Mouse (Mus musculus) liver, embryonic 11.5 days (tissue): ENCODE measurements around the gene Tex33. TPM values are rescaled to one million over a fixed set of nuclear protein-coding genes. Genes with fewer than 3 reads are reported as not detected.
A peak's percentile ranks its signal among the peaks of the same experiment; 100 is the strongest.

Experiments
- ATAC-seq: fragments of 200-750 bp; cut with Nextera tagmentation; replicated peaks from 2 replicates; pipeline ENCODE4 v1.8.0; 2017; ENCODE audit warnings: moderate number of reproducible peaks, mild to moderate bottlenecking, moderate TSS enrichment, moderate library complexity; ENCODE audit not compliant: low FRiP score
- DNase-seq: peaks from one replicate; pipeline ENCODE4 v3.0.0-alpha.2; 2017; ENCODE audit warnings: low spot score
- H3K27ac ChIP-seq: fragments of 300-500 bp; sonication (generic); 2 replicates; pipeline ENCODE4 v1.5.1; 2014; ENCODE audit warnings: mild to moderate bottlenecking, low read depth, low read length, control low read depth
- H3K27me3 ChIP-seq: fragments of 300-500 bp; sonication (generic); replicated peaks from 2 replicates; pipeline ENCODE4 v1.6.1; 2014; ENCODE audit warnings: low read length, mixed read lengths; ENCODE audit not compliant: control insufficient read depth, insufficient read depth
- H3K36me3 ChIP-seq: fragments of 300-500 bp; sonication (generic); 2 replicates; pipeline ENCODE4 v1.6.1; 2014; ENCODE audit warnings: mild to moderate bottlenecking, low read length, moderate library complexity, mixed read lengths; ENCODE audit not compliant: control insufficient read depth, insufficient read depth
- H3K4me1 ChIP-seq: fragments of 300-500 bp; sonication (generic); replicated peaks from 2 replicates; pipeline ENCODE4 v1.6.1; 2014; ENCODE audit warnings: low read length, mixed read lengths; ENCODE audit not compliant: control insufficient read depth, insufficient read depth
- H3K4me2 ChIP-seq: fragments of 300-500 bp; sonication (generic); 2 replicates; pipeline ENCODE4 v1.6.1; 2014; ENCODE audit warnings: mild to moderate bottlenecking, control low read depth, moderate library complexity
- H3K4me3 ChIP-seq: fragments of 300-500 bp; sonication (generic); 2 replicates; pipeline ENCODE4 v1.5.1; 2014; ENCODE audit warnings: low read depth, low read length, control low read depth
- H3K9ac ChIP-seq: fragments of 300-500 bp; sonication (generic); 2 replicates; pipeline ENCODE4 v1.6.1; 2014; ENCODE audit warnings: low read depth, low read length, control low read depth
- H3K9me3 ChIP-seq: fragments of 300-500 bp; sonication (generic); 2 replicates; pipeline ENCODE4 v1.6.1; 2016; ENCODE audit warnings: low read length, inconsistent platforms, mixed read lengths; ENCODE audit not compliant: control insufficient read depth
- WGBS: fragments of 180-500 bp; shearing (Covaris S2); extraction: QIAGEN DNeasy Blood & Tissue Kit; methylation state at CpG from one replicate; pipeline ENCODE4 v1.1.7; 2014; 5-methylcytosine and 5-hydroxymethylcytosine counted together
- polyA plus RNA-seq: library from polyadenylated mRNA; unstranded; fragments of >200 nt; fragmentation: Nextera tagmentation; extraction: Ambion mirVana; gene quantifications from 2 replicates; pipeline ENCODE4 v1.2.1, GENCODE M21; 2014

The Tex33 gene
- polyA plus RNA-seq, 1 experiment from 2014 or later: not detected

DNA sequence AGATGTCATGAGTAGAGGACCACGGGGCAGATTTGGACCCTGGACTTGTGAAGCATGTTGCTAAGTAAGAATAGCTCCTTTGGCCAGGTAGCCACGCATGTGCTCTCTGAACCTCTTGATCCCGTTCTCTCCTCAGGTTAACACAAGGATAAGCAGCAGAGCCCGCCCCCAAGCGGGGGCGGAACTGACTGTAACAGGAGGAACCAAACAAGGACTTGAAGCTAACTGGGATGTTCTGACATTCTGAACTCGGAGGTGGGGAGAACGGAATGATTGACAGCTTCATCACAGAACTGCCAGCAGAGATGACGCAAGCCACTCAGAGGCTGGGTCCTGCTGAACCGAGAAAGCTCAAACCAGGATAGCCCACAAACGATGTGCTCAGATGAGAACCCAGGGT lies 28.8 kb upstream of the Tex33 start:
- WGBS: 20% methylated on average over 11 of the region's 11 CpGs
- DNase-seq (no peak), ATAC-seq (no peak)
- Histone ChIP-seq H3K27me3 (peaks cover 42% of the 10 kb centered on the region), H3K9ac (no peak overlapping the region), H3K4me2 (no peak overlapping the region), H3K36me3 (no peaks in the 10 kb centered on the region), H3K9me3 (no peaks in the 10 kb centered on the region), H3K4me1 (peaks cover 5% of the 10 kb centered on the region), H3K4me3 (no peak overlapping the region), H3K27ac (no peak overlapping the region)

DNA sequence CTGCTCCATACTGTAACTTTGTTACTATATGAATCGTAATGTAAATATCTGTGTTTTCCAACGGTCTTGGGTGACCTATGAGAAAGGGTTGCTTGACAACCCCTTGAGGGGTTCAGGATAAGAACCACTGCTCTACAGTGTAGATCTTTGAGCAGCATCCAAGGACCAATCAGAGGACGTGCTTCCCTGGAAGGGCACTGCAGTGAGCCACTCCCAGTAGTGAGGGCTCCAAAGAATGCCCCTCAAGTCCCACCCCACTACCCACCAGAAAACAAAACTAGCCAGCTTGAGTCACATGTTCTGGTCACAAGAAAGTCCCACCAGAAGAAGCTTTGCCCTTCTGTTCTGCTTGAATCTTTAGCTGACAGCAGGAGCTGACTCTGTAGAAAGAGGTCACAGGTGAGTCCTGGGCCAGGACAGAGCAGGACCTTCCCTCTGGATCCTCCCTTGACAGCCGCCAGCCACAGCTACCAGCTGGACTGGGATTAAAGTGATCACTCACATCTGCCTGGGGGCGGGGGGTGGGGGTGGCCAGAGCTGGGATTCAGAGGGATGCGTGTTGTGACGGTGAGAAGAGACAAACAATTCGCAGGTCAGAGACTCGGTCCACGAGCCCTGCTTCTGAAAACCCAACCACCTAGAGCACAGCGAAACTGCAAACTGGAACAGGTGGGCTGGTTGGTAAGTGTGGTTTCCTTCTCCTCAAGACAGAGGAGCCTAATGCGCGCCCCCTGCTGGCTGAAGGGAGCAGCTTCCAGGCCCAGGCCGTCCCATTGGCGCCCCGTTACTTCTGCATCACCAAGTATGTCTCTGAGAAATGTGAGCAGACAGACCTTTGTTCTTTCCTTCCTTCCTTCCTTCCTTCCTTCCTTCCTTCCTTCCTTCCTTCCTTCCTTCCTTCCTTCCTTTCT lies 26.6 kb upstream of the Tex33 start:
- H3K27me3 ChIP-seq: peaks cover 20% of the 10 kb centered on the region
- peak; percentile 65 for ATAC-seq

DNA sequence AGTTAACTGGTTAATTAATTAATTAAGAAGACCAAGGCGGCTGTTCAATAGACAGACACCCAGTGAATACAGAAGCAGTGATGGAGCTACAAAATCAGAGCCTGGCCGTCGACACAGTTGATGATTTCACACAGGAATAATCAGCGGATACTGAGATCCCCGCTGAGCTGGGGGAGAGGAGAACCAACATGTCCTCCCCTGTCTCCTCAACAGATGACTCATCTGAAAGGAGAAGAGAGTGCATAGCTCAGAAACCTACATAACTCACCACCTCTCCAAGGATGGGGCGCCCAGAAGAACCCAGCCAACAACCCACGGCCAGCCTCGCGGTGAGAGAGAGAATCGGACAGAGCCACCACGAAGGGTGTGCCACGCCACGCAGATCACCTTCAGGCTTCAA lies 24.7 kb upstream of the Tex33 start:
- Histone ChIP-seq H3K27ac (no peak overlapping the region), H3K4me3 (no peak overlapping the region), H3K27me3 (peaks cover 13% of the 10 kb centered on the region; the same call in 1 of the 2 replicates), H3K4me2 (no peak overlapping the region), H3K4me1 (peaks cover 5% of the 10 kb centered on the region), H3K9ac (no peak overlapping the region), H3K36me3 (no peaks in the 10 kb centered on the region), H3K9me3 (no peaks in the 10 kb centered on the region)
- DNase-seq (no peak), ATAC-seq (no peak)
- 77% methylated on average over 13 of the region's 13 CpGs for WGBS

More for the DNA sequence above, 26.6 kb upstream of the Tex33 start:
- H3K9ac ChIP-seq: peak overlapping the region; percentile 34; the same call in 1 of the 2 replicates
- no peak overlapping the region for H3K4me3 ChIP-seq
- H3K36me3 ChIP-seq: no peaks in the 10 kb centered on the region
- peak overlapping the region; percentile 48 for H3K4me2 ChIP-seq
- peaks cover 5% of the 10 kb centered on the region for H3K4me1 ChIP-seq
- H3K9me3 ChIP-seq: no peaks in the 10 kb centered on the region
- H3K27ac ChIP-seq: no peak overlapping the region
- peak; percentile 73 for DNase-seq
- WGBS: 18% methylated on average over 16 of the region's 16 CpGs

DNA sequence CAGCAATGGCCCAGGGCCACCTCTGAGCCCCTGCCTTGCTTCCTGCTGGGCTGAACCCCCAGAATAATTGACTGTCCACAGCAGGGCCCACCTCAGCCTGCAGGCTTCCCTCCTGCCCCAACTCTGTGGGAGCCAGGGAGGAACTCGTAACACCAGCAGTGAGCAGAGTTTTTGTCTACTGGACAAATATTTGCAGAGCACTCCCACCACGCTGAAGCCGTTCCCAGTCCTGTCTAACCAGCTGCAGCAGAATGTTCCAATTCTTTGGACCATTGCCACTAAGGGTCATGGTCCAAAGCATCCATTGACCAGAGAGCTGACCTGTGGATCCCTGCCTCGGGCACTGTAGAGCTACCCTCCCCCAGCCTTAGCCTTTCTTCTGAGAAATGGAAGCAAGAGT lies 21.2 kb upstream of the Tex33 start:
- no peaks in the 10 kb centered on the region for H3K36me3 ChIP-seq
- peaks cover 22% of the 10 kb centered on the region for H3K4me1 ChIP-seq
- 0 out of 2 replicates have a peak, but pooled peaks cover 7% of the 10 kb centered on the region for H3K27me3 ChIP-seq
- no peak for ATAC-seq
- no peak overlapping the region for H3K9ac ChIP-seq
- peak overlapping the region; percentile 56 for H3K27ac ChIP-seq
- peak overlapping the region; percentile 6; the same call in 1 of the 2 replicates for H3K4me2 ChIP-seq
- no peaks in the 10 kb centered on the region for H3K9me3 ChIP-seq
- no peak overlapping the region for H3K4me3 ChIP-seq
- no peak for DNase-seq
- 56% methylated on average over 4 of the region's 4 CpGs for WGBS

DNA sequence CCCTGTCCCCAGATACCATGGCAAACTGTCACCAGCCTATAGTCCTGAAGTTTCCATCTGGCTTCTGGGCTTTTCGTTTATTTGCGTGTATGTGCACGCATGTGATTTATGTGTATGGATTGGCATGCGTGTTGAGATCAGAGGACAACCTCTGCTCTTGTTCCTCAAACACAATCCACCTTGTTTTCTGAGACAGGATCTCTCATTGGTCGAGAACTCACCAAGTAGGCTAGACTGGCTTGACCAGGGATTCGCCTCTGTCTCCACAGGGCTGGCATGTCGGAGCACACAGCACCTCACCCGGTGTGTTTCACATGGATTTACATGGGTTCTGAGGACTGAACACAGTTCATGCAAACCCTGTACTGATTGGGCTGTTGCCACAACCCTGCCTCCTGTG lies 18.4 kb upstream of the Tex33 start:
- DNase-seq (no peak), ATAC-seq (no peak)
- H3K4me1 ChIP-seq: peaks cover 44% of the 10 kb centered on the region
- H3K9me3 ChIP-seq: no peaks in the 10 kb centered on the region
- 88% methylated on average over 8 of the region's 8 CpGs for whole genome bisulfite sequencing
- peak overlapping the region; percentile 44 for H3K4me2 ChIP-seq
- H3K27me3 ChIP-seq: peaks cover 23% of the 10 kb centered on the region
- H3K27ac ChIP-seq: peak overlapping the region; percentile 87; the same call in 1 of the 2 replicates
- H3K4me3 ChIP-seq: no peak overlapping the region
- 0 out of 2 replicates have a peak overlapping the region, but pooled peaks have one; percentile 16 for H3K9ac ChIP-seq
- H3K36me3 ChIP-seq: no peaks in the 10 kb centered on the region

DNA sequence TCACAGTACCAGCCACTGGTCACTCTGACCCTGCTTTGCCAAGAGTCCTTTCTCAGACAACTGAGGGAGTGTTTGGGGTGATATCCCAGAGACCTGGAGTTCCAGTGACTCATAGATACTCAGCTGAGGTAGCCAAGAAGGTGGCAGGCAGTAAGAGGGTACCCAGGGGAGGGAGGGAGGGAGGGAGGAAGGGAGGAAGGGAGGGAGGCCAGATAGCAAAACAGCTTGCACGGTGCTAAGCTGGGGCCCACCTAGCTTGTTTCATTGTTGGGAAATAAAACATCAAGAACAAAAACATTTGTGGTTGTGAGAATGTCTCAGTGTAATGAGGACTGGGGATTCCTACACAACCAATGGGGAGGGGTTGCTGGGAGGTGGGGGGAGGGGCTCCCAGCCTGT lies 18.0 kb upstream of the Tex33 start:
- Histone ChIP-seq H3K4me2 (peak overlapping the region; percentile 44), H3K36me3 (no peaks in the 10 kb centered on the region), H3K4me3 (no peak overlapping the region)

DNA sequence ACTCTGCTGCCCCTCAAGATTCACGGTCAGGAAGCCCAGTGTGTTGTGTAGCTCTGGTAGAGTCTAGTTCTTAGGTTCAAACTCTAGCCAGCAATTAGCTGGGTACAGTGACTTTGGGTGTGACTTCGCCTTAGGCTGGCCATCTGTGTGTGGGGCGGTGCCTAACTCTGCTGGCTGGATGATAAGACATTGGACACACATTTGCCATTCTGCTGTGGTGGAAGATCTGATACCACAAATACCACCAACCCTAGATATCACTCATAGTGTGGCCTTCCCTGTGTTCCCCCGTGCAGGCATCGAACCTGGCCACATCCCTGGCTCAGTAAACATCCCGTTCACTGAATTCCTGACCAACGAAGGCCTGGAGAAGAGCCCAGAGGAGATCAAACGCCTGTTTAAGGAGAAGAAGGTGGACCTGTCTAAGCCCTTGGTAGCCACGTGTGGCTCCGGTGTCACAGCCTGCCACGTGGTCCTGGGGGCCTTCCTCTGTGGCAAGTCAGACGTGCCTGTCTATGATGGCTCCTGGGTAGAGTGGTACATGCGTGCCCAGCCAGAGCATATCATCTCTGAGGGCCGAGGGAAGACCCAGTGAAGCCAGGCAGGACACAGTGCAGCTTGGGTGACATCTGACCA lies 17.5 kb upstream of the Tex33 start:
- Histone ChIP-seq H3K36me3 (no peaks in the 10 kb centered on the region), H3K9ac (peak overlapping the region; percentile 47), H3K9me3 (no peaks in the 10 kb centered on the region), H3K4me2 (peak overlapping the region; percentile 46), H3K27ac (peak overlapping the region; percentile 87), H3K4me1 (peaks cover 45% of the 10 kb centered on the region), H3K27me3 (peaks cover 28% of the 10 kb centered on the region), H3K4me3 (no peak overlapping the region)
- 53% methylated on average over 14 of the region's 14 CpGs for WGBS
- ATAC-seq (peak; percentile 94), DNase-seq (no peak)

More for the DNA sequence above, 18.0 kb upstream of the Tex33 start:
- 39% methylated on average over 1 of the region's 1 CpGs for WGBS
- DNase-seq: no peak
- Histone ChIP-seq H3K27me3 (peaks cover 27% of the 10 kb centered on the region), H3K4me1 (peaks cover 45% of the 10 kb centered on the region), H3K27ac (peak overlapping the region; percentile 87), H3K9me3 (no peaks in the 10 kb centered on the region), H3K9ac (peak overlapping the region; percentile 47)
- ATAC-seq: peak; percentile 64

DNA sequence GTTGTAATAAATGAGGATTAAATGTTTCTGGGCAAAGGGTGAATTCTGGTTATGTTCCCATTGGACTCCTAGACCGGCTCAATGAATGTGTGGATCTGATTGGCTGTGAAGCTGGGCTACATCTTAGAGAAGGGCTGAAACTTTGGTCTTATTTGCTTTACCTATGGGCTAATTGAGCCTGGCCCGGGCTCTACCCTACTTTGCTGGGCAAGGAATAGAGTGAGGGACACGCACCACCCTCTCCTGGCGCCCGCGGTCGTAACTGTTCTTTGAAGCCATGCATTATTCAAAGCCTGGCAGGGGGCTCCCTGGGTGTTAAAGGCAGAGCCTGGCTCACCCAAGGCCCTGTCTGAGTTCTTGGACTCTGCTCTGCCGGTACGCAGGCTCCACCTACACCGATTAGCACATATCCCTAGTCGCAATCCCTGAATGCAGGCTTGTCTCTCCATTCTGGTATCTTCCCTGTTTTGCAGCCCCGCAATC lies 13.9 kb upstream of the Tex33 start:
- no peak overlapping the region for H3K27ac ChIP-seq

More for the DNA sequence above, 13.9 kb upstream of the Tex33 start:
- no peaks in the 10 kb centered on the region for H3K9me3 ChIP-seq
- H3K27me3 ChIP-seq: peaks cover 28% of the 10 kb centered on the region
- 25% methylated on average over 12 of the region's 12 CpGs for WGBS
- DNase-seq (no peak), ATAC-seq (no peak)
- H3K9ac ChIP-seq: peak overlapping the region; percentile 52
- H3K4me2 ChIP-seq: peak overlapping the region; percentile 64
- H3K4me1 ChIP-seq: peaks cover 63% of the 10 kb centered on the region
- no peaks in the 10 kb centered on the region for H3K36me3 ChIP-seq
- H3K4me3 ChIP-seq: peak overlapping the region; percentile 34
